Mouse (Mus musculus): ENCODE measurements at regions not wholly inside any gene's neighbourhood (a gene's known extent, or its start where the extent isn't known, plus 50 kb on each side); places are given as distances from the start of the nearest gene placed in this dataset.

DNA sequence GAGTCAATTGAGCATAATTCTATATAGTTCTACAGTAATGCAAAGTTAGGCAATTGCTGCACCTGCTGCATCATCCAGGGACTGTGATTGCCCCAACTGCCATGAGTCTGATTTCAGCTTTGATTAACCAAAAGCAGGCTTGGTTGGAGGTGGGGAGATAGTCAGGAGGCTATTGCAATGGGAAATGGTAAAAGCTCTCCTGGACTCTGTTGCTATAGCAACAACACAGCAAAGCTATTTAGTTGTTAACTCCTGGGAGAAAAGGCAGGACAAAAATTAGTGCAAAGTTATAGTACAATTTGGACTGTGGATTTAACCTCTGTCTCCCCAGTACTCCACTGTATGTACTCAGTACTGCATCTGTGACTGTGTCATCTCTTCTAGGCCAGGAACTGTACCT lies 51.7 kb upstream of the Rasgrf1 start:
- DNase-seq (ENCODE audit: low read depth), result no peak

- no peak for DNase-seq (ENCODE audit: low read depth)
Observed at GRCm38 (mm10) chr9:89850491-89851282, 59.0 kb upstream of the Rasgrf1 start.

- DNase-seq (ENCODE audit: low read depth), result no peak
Observed at GRCm38 (mm10) chr9:89849947-89850346, 59.8 kb upstream of the Rasgrf1 start.

DNA sequence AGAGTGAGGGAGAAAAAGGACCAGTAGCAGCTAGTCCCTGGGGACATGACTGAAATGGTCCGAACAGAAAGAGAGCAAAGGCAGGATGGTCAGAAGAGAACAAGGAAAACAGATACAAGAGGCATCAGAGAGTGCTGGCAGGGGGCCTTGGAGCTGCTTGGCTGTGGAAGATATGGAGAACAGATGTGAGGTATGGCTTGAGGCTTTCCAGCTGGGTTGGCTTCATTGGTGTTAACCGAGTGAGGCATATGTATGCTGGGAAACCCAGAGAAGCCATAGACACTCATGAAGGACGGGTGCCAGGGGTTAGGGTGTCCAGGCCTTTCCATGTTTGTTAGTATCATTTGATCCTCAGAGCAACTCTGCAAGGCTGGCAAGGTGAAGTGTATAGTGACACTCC lies 61.1 kb upstream of the Rasgrf1 start:
- no peak for DNase-seq (ENCODE audit: low read depth)

GRCm38 (mm10) chr9:89846973-89847372 lies 62.7 kb upstream of the Rasgrf1 start:
- DNase-seq (ENCODE audit: low read depth), result no peak

GRCm38 (mm10) chr9:89842776-89843089 lies 67.0 kb upstream of the Rasgrf1 start:
- DNase-seq (ENCODE audit: low read depth), result no peak

GRCm38 (mm10) chr9:89841866-89842775 lies 67.6 kb upstream of the Rasgrf1 start:
- DNase-seq (ENCODE audit: low read depth), result no peak

DNA sequence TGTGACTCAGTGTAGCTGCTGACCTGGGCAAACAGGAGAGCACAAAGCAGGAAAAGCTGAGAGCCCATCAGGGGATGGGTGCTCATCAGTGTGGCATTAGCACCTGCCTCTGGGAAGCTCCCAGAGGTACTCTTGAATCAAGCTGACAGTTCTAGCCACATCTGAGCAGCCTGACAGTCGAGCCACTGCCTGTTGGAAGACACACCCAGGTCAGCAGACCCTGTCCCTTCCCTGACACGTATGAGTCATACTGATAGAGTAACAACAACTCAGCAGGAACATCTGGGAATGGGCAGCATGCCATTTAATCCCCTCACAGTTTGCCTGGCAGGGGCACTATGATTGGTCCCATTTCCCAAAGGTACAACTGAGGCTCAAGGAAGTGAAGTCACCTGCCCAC lies 68.3 kb upstream of the Rasgrf1 start:
- DNase-seq (ENCODE audit: low read depth), result no peak

- no peak for DNase-seq (ENCODE audit: low read depth)
Observed at GRCm38 (mm10) chr9:89836454-89837245, 73.1 kb upstream of the Rasgrf1 start.

GRCm38 (mm10) chr9:89833596-89833995 lies 76.1 kb upstream of the Rasgrf1 start:
- no peak for DNase-seq (ENCODE audit: low read depth)

- no peak for DNase-seq (ENCODE audit: low read depth)
Observed at GRCm38 (mm10) chr9:89831855-89832254, 77.9 kb upstream of the Rasgrf1 start.

DNA sequence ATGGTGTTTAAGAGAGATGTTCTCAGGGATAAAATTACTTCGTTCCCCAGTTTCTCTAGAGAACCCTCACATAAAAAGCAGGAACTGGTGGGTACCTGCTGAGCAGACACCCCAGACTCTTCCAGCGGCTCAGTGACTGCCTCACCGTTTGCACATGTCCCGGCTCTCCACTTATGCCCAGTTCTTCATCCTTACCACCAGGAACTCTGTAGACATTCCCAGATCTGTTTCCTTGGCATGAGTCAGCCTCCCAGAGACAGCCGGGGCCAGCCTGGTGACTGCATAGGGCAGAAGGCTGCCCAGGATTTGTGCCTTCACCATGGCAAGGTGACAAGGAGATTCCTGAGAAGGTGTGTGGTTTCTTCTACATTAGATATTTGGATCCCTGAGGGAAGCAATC lies 81.6 kb upstream of the Rasgrf1 start:
- no peak for DNase-seq (ENCODE audit: low read depth)

GRCm38 (mm10) chr9:89827564-89827963 lies 82.1 kb upstream of the Rasgrf1 start:
- DNase-seq (ENCODE audit: low read depth), result no peak

GRCm38 (mm10) chr9:89826712-89827548 lies 82.8 kb upstream of the Rasgrf1 start:
- peak; percentile 81 for DNase-seq (ENCODE audit: low read depth)

DNA sequence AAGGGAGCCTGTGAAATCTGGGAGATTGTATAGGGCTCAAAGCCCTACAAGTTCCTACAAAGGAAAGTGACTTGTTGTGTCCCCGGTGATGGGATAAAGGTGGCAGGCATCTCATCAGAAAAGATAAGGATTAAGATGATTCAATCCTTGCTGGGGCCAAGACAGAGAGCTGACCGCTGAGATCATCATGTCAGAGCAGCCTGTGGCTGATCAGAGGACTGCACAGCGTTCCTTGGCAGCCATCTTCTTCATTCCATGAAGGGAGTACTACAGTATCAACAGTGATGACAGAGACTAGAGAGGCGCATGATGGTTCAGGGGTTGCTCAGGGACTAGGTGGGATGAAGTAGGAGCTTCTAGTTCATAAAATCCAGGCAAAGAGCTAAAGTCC lies 83.6 kb upstream of the Ankrd34c start:
- no peak for DNase-seq (ENCODE audit: low read depth)

GRCm38 (mm10) chr9:89821109-89821852 lies 83.0 kb upstream of the Ankrd34c start:
- no peak for DNase-seq (ENCODE audit: low read depth)

DNA sequence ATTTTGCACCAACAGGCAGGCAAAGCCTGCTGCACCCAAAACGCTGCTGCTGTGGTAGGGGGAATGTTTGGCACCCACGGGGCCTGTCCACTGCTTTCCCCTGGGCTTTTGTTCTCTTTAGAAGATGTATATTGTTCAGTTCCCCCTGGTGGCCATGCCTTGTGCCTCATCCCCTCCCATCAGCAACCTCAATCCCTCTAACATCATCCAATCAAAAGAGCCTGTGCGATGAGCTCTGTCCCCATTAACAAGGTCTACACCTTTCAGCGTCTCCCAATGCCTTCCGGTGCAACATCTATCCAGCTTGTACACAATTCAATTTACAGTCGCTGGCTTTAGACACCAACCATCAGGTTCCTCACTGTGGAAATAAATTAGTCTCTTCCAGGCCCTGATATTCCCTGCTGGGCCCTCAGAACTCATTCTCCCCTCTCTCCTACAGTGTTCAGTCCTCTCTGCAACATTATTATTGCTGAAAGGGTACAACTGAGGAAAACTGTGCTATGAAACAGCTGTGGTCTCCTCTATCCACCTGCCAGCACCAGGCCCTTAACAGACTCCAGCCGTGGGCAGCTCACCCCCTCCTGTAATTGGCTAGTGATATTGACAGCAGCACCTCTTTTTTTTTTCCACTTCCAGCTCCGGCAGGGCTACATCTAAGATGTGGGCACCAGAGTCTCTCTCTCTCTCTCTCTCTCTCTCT lies 75.5 kb upstream of the Ankrd34c start:
- DNase-seq (ENCODE audit: low read depth), result no peak

DNA sequence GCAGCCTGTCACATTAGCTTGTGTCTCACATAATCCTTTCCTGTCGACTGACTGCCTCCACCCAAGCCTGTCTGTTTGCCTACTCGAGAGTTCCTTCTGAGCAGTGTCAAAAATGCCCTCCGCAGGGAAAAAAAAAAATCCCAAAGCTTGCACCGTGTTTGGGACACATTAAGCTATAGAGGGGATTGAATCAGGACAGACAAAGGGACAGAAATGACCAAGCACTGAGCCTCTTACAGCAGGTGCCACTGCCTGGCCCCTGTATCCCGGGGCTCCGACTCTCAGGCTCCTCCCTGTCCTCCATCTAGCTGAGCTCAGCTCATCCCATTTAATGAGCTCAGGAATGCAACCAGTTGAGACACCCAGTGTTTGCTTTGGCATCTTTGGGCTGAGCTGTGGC lies 69.1 kb upstream of the Ankrd34c start:
- no peak for DNase-seq (ENCODE audit: low read depth)

GRCm38 (mm10) chr9:89802658-89803057 lies 64.4 kb upstream of the Ankrd34c start:
- no peak for DNase-seq (ENCODE audit: low read depth)

DNA sequence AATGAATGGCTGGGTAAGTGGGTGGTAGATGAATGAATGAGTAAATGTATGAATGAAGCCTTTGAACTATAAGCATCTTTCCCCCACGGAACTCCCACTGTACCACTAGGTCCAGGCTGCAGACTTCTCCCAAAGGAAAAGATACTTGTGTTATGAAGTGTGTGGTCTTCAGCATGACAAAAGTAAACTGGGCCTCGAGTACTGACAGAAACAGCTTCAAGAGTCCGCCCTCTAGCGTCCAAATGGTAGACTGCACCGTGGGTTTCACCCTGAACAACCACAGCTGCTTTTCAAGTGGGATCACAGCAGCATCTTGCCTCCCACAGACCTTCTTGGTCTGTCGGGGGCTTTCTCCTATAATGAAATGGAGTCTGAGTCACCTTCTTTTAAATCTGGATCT lies 54.7 kb upstream of the Ankrd34c start:
- DNase-seq (ENCODE audit: low read depth), result peak; percentile 53
